Mouse (Mus musculus) CH12F3 (cell line): ENCODE measurements around the gene Zbed4.
"Not testable (repeated sequence)": the region's sequence is repeated elsewhere in the genome, so short reads cannot be mapped to it uniquely, and the experiment has no call there.

ENCODE experiments used
- in situ Hi-C: fragments of 300-500 bp; cut with MboI; formaldehyde crosslinking; loops from 2 replicates; pipeline ENCODE4 v1.14.3; 2020; ENCODE audit warnings: low sequenced_read_pairs

The Zbed4 gene

DNA sequence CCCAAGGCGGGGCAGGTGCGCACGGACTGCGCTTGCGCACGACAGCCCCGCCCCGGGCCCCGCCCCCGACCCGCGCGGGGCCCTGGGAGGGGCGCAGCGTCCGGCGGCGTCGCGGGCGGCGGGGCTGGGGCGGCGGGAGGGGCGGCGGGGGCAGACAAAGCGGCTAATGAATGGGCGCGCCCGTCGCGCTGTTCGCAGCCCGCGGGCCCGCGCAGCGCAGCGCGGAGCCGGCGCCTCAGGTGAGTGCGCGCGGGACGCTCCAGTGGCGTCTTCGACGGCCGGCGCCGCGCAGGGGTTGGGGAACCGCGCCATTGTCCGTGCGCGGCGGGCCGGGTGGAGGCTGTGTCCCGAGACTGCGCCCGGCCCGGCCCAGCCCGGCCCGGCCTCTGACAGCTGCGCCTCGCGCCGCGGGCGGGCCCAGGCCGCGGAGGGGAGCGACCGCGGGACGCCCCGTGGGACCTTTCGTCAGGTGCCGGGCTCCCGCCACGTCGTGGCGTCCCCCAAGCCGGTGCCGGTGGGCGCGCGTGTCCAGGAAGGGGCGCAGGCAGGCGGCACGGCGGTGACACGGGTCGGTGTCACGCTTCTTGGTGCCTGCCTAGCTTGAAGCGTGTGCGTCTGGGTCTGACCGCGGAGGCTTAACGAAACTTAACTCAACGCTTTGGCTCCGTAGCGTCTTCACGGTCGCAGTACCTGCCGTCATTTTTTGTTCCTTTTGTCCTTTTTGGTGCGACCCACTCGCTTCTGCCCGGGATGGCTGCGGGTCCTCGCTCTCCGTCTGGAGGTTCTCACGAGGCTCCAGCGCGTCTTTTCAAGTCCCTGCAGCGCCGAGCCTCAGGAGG is at the start of gene Zbed4:
Zbed4 (plus strand) TSS at position 97 of the 839 bp plus-strand sequence.
- in situ Hi-C loops = no loop called here

DNA sequence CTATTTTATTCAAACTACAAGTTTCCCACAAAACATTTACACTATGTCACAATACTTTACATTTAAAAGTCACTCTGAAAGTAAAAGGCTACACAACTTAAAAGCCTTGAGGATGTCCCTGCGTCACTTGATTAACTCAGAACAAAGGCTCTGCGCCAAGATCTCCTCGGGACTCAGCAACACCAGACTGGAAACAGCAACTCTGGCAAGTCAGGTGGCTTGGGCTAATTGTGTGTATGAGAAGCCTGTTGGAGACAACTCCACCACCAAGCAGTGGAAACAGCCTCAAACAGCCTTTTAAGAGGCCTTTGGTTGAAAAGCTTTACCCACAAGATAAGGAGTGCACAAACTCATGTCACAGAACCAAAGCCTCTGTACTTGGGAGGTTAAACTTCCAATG is 49.0 kb upstream of the Zbed4 start:
- in situ Hi-C loops = no loop called here

DNA sequence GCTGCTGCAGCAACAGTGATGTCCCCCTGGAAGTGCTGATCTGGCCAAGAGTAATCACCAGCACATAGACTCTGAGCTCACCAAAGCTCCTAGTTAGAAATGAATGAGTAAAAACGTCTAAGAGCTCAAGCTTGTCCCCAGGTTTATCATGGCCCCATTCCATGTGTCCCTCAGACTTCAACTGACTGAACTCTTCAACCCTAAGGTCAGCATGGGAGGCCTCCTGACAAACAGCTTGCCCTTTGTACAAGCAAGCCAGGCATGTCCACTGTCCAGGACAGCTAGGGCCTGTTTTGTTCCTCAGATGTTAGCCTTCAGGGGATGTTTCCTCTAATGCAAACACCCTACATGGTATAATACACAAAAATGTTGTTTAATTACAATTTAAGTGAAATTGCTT is 47.2 kb upstream of the Zbed4 start:
- in situ Hi-C loops = no loop called here

DNA sequence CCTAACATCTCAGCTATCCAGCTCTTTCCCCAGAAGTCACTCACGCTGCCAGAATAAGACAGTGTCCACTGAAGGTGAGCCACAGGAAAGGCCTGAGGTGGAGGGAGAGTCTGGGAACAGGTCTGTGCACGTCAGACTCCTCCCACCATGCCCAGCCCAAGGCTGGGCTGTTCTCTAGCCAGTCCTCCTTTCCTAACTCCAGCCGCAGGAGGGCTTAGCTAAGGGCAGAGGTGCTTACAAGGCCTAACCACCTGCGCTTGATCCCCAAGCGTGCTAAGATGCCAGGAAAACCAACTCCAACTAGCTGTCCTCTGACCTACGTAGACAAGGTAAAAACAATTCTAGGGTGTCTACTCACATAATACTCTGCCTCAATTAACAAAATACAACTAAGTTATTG is 45.1 kb upstream of the Zbed4 start:
- in situ Hi-C loops = no loop called here

DNA sequence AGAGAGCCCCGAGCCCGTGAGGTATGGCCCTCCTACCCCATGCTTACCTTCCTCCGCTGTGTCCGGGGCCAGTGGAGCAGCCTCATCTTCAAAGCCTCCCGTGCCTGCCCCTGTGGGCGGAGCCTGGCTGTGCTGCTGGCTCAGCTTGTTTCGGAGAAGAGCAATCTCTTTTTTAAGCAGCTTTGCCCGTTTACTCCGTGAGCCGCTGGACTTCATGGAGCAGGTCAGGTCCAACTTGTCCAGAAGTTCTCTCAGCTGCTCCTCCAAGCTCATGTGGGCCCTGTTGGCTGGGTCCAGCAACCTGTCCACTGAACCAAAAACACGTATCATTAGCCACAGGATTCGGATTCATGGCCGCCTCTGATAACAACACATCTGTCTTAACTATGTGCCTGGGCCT is 44.5 kb upstream of the Zbed4 start:
- in situ Hi-C loops = not testable (repeated sequence)

DNA sequence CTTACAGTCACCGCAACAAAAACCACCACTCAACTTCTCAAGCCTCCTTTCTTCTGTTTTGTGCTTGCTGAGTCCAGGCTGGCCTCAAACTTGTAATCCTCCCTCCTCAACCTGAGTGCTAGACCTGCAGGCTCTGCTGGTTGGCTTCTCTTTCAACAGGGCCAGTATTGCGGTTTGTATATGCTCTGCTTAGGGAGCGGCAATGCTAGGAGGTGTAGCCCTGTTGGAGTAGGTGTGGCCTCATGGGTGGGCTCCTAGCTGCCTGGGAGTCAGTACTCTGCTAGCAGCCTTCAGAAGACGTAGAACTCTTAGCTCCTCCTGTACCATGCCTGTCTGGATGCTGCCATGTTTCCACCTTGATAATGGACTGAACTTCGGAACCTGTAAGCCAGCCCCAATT is 43.3 kb upstream of the Zbed4 start:
- in situ Hi-C loops = no loop called here

DNA sequence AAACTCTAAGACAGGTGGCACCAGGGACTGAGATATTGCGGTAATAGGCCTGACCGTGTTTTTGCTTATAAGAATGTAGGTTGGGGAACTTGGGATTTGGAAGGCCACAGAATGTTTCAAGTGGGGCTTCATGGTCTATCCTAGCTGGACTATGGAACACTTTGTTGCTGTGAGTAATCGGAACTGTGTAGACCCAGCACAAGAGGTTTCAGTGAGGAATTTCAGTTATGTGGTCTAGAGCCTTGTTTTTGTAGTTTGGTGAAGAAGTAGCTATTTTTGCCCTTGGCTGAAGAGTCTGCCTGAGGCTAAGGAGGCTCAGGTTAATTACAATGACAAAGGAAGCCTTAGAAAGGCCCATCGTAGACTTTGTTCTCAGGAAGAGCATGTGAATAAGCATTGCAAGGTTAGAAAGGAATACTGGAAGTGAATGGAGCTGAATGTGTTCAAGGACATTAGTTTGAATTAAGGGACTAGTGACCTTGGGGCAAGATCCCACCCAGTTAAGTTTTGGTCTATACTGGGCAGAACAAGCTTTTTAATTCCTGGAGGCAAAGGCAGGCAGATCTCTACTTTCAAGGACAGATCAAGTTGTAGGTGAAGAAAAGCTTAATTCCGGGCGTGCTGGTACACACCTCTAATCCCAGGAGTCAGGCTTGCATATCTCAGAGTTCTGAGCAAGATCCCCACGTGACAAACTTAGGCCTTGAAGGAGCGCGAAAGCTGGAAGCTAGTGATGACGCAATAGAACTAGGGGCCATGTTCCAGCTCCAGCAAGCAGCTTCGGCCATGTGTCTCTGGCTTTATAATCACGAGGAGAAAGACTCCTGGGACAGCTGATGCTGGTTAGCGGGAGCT is 42.6 kb upstream of the Zbed4 start:
- in situ Hi-C loops = no loop called here

DNA sequence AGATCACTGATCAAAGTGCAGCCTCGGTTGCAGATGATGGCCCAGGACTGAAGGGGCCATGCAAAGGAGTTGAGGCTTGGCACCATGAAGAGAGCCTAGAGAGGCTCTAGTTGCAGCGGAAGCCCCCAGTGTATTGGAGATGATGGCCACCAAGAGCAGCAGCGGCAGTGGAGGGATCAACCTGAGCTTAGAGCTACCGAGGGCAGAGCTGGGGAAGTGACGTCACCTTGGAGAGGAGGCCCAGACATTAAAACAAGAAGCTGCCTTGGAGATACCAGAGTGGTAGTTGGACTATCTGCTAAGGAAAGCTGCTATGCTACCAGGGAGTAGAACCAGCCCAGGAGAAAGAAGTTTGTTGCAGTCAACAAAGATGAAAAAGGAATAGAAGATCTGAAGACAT is 41.6 kb upstream of the Zbed4 start:
- in situ Hi-C loops = no loop called here

DNA sequence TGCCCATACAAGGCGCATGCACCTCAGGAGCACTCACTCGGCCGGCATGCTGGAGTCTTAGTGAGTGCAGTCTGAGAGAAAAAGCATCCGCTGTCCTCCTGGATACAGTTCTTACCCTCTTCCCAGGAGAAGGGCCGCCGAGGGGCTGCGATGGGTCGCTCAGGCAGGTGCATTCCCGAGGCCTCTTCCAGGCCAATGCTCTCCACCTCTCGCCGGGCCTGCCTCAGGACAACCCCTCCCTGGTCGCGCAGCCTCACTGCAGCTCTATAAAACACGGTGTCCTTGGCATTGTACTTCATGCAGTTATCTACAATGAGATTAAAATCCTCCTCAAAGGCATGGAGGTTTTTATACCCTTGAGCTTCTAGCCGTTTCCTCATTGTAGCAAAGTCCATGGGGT is 39.0 kb upstream of the Zbed4 start:
- in situ Hi-C loops = no loop called here

DNA sequence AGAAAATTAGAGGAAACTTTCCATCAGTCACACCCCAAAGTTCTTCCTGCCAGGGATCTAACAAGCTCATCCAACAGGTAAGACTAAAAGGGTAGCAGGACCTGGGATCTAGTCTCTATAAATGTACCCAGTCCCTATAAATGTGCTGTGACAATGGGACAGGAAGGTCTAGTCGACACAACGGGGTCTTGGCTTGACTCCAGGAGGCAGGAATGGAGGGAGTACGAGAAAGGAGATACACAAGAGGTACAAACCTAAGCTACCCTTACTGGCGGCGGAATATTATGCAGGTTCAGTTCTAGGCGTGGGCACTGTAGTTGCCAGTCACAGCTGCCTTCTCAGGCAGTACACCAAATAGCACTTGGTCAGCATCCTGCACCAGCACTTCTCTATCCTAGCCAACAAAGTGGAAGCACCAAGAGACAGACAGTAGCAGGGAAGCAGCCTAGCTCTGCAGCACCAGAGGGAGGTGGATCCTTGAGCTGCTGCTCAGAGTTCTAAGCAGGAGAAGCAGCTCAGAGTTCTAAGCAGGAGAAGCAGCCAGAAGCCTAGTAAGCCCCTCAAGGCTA is 37.4 kb upstream of the Zbed4 start:
- in situ Hi-C loops = no loop called here

DNA sequence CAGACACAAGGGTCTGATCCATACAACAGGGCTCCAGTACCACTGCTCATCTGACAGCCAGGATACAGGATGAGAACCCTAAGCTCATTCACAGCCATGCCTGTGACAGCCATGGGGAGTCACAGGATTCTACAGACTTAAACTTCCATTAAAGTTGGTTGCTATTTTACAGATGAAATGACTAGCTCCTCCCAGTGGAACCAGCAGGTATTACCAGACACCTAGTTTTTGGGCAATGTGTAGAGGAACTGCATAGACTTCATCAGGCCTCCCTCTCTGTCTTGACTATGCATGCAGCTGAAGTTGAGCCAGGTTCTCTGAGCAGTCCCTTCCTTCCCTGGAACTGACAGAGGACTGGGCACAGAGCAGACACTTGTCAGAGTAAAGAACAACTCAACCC is 35.1 kb upstream of the Zbed4 start:
- in situ Hi-C loops = no loop called here

DNA sequence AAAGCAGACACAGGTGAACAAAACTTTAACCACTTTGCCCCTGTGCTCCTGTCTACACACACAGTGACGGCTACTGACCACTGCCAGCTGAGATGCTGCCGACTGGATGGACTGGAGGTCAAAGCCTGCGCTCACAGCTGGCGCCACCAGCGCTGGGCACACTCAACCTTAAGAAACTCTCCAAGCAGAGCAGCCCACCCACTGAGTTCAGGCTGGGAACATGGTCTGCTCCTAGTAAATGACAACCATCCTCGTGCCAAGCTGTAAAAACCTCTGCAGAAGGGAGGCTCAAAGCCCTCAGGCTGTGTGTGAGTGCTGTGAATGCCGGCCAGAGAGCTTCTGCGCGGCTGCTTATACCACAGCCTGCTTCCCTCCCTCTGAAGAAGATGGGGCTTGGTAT is 34.2 kb upstream of the Zbed4 start:
- in situ Hi-C loops = no loop called here

DNA sequence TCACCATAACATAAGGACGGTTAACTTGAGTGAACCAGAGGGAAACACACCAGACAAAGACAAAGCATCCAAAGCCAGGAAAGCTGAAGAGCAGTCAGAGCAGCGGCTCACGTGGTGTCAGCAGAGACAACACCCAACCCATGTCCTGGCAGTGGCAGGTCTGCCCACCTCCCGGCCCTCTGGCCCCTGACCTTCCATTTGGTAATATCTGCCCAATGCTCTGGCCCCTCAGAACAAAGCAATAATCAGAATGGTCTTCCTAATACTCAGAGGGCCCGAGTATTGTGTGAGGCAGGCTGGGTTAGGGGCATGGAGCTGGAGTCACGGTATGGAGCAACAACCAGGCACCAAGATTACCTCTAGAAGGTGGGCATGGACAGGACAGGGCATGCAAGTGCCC is 28.3 kb upstream of the Zbed4 start:
- in situ Hi-C loops = no loop called here

DNA sequence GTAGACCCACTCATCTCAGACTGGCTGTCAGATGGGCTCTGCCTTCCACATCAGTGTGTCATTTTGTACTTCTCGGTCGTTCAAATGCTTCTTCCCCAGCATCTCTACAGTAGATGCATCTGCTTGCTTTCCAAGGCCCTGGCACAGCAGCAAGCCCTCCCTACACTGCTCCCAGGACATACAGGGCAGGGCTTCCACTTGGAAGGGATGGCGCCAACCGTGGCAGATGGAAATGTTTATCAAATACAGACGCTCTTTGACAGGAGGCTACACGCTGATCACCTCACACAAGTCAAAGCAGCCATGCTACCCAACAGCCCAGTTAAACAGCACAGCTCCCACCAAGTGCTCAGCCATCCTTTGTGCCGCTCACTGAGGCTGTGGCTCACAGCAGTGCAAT is 27.1 kb upstream of the Zbed4 start:
- in situ Hi-C loops = no loop called here

DNA sequence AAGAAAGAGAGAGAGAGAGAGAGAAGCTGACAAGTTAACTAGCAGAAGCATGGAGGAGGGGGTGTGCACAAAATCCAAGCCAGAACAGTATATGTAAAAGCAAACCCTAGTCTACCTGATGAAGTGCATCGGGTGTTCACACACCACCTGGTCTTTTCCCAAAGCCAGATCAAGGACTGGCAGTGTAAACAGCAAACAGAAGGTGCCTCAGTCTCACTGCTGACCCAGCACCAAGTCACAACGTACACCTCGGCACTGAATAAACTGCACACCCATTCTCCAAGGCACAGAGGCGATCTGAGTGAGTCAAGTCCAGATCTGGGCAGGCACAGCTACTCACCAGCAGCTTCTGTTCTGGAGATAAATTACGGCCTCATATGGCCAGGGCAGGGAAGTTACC is 26.4 kb upstream of the Zbed4 start:
- in situ Hi-C loops = no loop called here

DNA sequence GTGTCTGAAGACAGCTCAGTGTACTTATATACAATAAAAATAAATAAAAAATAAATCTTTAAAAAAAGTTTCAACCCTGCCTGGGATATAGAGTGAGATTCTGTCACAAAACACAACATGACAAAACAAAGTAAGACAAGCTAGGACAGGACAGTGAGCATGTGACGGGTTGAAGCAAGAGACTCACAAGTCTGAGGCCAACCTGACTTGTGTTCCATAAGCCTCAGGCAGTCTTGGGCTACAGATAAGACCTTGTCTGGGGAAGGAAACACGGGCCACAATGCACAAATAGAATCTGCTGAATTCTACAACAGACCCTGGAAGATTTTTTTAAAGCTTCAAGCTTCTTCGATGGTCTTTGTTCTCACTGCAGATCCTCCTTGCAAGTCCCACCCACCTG is 24.3 kb upstream of the Zbed4 start:
- in situ Hi-C loops = no loop called here

DNA sequence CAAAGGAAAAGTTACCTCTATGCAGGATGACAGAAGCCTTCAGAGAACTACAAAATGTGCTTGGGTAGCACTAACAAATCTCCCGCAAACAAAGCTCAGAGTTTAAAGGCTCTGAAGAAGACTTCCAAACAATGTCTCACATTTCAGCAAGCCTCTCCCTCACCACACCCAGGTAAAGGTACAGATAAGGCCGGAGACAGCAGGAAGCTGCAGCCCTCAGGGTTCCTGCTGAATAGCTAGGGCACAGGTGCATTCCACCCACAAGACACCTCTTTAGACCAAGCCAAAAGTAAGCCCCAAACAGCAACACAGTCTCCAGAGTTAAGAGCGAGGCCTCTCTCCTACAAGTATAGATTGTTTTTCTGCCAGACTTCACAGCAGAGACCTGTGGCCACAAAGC is 20.7 kb upstream of the Zbed4 start:
- in situ Hi-C loops = no loop called here

DNA sequence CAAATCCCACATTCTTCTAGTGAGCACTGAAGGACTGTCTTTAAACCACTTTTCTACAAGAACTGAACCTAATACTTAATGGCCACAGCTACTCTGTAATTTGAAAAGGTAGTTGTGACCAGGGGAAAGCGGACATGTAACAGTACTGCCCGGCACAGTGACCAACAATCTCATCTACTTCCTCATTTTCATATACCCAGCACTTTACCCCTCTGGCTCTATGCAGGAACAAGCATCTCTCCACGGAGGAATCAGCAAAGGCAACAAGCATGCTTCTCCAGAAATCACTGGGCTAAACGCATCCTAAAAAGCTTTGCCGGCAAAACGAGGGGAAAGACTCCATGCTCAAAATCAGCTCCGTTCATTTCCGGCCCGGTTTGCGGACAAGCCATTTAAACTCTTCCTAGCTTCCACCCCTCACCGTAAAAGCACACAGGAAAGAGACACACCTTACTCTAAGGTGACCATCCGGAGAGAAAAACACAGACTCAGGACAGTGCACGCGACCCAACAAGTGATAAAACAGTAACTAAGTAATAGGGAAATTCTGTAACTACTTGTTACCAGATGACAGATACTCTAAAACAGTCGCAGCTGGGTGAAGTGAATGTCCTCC is 18.9 kb upstream of the Zbed4 start:
- in situ Hi-C loops = no loop called here

DNA sequence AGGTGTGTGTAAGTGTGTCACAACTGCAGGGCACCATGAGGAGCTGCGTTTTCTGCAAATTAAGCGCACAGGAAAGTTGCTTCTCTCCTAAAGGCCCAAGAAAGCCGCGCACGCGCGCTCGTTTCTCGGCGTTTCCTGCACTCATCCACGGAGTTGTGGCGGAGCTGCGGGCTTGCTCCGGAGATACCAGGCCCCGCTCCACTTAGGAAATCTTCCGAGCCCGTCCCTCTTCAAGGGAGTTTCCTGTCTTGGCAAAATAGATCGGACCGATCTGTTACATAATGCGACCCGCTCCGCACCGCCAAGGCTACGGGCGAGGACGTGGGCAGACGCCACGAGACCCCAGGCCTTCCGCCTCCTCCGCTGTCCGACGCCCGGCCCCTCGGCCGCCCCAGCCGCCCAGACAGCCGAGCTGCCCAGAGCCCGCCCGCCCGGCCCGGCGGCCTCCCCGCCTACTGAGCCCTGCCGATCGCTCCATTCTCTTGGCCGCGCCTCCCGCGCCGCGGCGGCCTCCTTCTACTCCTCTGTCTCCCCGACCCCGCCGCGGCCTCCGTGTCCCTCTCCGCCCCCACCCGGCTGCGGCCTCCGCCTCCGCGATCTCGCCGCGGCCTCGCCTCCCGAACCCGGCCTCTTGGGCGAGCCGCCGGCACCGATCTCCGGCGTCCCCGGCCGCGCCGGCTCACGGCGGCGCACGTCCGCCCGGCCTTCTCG is 18.3 kb upstream of the Zbed4 start:
- in situ Hi-C loops = no loop called here

DNA sequence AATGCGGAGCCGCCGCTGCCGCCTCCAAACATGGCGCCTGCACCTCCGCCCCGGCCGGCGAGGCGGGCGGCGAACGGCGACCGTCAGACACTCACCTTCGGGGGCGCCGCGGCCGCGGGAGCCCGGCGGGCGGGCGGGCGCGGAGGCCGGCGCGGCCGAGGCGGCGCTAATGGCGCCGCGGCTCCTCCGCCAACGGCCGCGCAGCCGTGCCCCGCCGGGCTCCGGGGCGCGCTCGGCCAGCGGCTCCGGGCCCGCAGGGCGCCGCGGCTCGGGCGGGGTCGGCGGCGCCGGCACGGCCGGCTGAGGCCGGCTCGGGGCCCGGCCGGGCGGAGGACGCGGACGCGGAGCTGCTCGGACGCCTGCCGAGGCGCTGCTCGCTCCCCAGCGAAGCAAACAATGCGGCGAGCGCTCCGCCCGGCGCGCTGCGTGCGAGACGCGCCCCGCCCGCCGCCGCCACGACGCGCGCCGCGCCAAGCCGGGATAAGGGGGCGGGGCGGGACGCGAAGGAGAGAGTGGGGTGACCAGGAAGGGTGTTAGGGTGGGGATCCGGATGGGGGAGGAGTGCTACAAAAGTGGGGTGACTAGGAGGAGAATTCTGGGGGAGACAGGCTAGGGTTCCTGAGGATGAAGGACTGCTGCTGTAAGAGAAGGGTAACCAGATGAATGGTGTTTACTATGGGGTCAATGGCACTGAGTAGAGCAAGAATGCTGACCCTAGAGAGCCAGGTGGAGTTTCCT is 17.5 kb upstream of the Zbed4 start, which contains the start of gene Brd1:
Brd1 (minus strand) TSS at position 400 of the 738 bp plus-strand sequence.
- in situ Hi-C loops = no loop called here
